Mouse (Mus musculus) central nervous system, embryonic 11.5 days (tissue): ENCODE results near the gene Rbm33. TPM values are rescaled to one million over a fixed set of nuclear protein-coding genes. Genes with fewer than 3 reads are reported as not detected.

ENCODE experiments used
- polyA plus RNA-seq: library from polyadenylated mRNA; depleted of rRNA; stranded (reverse); fragments of >200 nt; gene quantifications from 2 replicates; pipeline ENCODE4 v1.2.3, GENCODE M21; 2012; rRNA removed

Rbm33 gene
- polyA plus RNA-seq = 48.1 and 52.3 TPM in 2 replicates

GRCm38 (mm10) chr5:28316722-28317245 lies at the start of gene Rbm33:
Gene Rbm33 (plus strand): TSS chr5:28317121.

GRCm38 (mm10) chr5:28466760-28467306 lies 149.9 kb downstream of the Rbm33 start, which contains the start of gene Shh:
Gene Shh (minus strand): TSS chr5:28467256.

Other genes starting within 250 kb of the Rbm33 start
- gene Insig1, start 245.8 kb upstream of the Rbm33 start, polyA plus RNA-seq = 67.7 and 85.1 TPM in 2 replicates
- 17.1 and 51.1 TPM in 2 replicates for gene En2, start 151.4 kb upstream of the Rbm33 start, polyA plus RNA-seq
- 73.4 and 167 TPM in 2 replicates for gene Cnpy1, start 71.3 kb upstream of the Rbm33 start, polyA plus RNA-seq
- gene Shh, start 150.1 kb downstream of the Rbm33 start, polyA plus RNA-seq = 10.1 and 18.7 TPM in 2 replicates